Mouse (Mus musculus) liver, postnatal 0 days (tissue): ENCODE measurements around the gene Hspb11.
A peak's percentile ranks its signal among the peaks of the same experiment; 100 is the strongest.

Source experiments
- CTCF ChIP-seq: sonication (generic); IDR thresholded peaks from 2 replicates; pipeline ENCODE4 v1.5.1; 2016; ENCODE audit warnings: antibody characterized with exemption, low read depth
- EP300 ChIP-seq: IDR thresholded peaks from 2 replicates; pipeline ENCODE4 v1.6.1; 2016; ENCODE audit warnings: antibody characterized with exemption, low read depth, mild to moderate bottlenecking

- TF ChIP-seq EP300, result no peak
- TF ChIP-seq CTCF, result peak; percentile 59
Measured at GRCm38 (mm10) chr4:107313690-107314478, 60.5 kb downstream of the Hspb11 start, which contains the start of gene Yipf1.
